Mouse (Mus musculus) kidney, adult 2 months (tissue): ENCODE data around the gene Gm5741. TPM values are rescaled to one million over a fixed set of nuclear protein-coding genes. Genes with fewer than 3 reads are reported as not detected.
A peak's percentile ranks its signal among the peaks of the same experiment; 100 is the strongest.

Source experiments
- DNase-seq: peaks from one replicate; pipeline ENCODE4 v3.0.0; 2021
- H3K27ac ChIP-seq: fragments of 200-500 bp; 2 replicates; pipeline ENCODE4 v1.5.1; 2012; ENCODE audit warnings: low read depth, low read length, control low read depth, inconsistent platforms; ENCODE audit not compliant: insufficient read depth
- H3K27me3 ChIP-seq: fragments of 200-500 bp; replicated peaks from 2 replicates; pipeline ENCODE4 v1.6.1; 2012; ENCODE audit warnings: mild to moderate bottlenecking, moderate library complexity, low read length, inconsistent platforms; ENCODE audit not compliant: control insufficient read depth, insufficient read depth
- H3K36me3 ChIP-seq: fragments of 200-500 bp; 2 replicates; pipeline ENCODE4 v1.6.1; 2012; ENCODE audit warnings: mild to moderate bottlenecking, moderate library complexity, low read length, inconsistent platforms; ENCODE audit not compliant: control insufficient read depth, insufficient read depth
- H3K4me1 ChIP-seq: fragments of 200-500 bp; 2 replicates; pipeline ENCODE4 v1.6.1; 2011; ENCODE audit warnings: low read length; ENCODE audit not compliant: control insufficient read depth, insufficient read depth
- H3K4me3 ChIP-seq: fragments of 200-500 bp; 2 replicates; pipeline ENCODE4 v1.5.1; 2011; ENCODE audit warnings: mild to moderate bottlenecking, low read depth, low read length, control low read depth; ENCODE audit not compliant: insufficient read depth
- CTCF ChIP-seq: fragments of 200-500 bp; conservative IDR thresholded peaks from 2 replicates; pipeline ENCODE4 v1.5.1; 2011; ENCODE audit warnings: low read depth, mild to moderate bottlenecking, control low read depth, low read length, moderate library complexity, mixed read lengths; ENCODE audit not compliant: insufficient read depth, insufficient read length
- POLR2A ChIP-seq: fragments of 200-500 bp; IDR thresholded peaks from one replicate; pipeline ENCODE4 v1.6.1; 2011; ENCODE audit warnings: low read depth, low read length, control low read depth
- WGBS: fragments of 180-500 bp; shearing (Covaris S2); methylation state at CpG from one replicate; pipeline ENCODE4 v1.1.7; 2018; 5-methylcytosine and 5-hydroxymethylcytosine counted together
- polyA plus RNA-seq: library from polyadenylated mRNA; depleted of rRNA; stranded (reverse); fragments of >200 nt; gene quantifications from 2 replicates; pipeline ENCODE4 v1.2.3, GENCODE M21; 2012

Gene Gm5741
- polyA plus RNA-seq, 1 experiment = 0.91 TPM

- peak overlapping the region; percentile 73 for H3K27ac ChIP-seq
- WGBS = under 1% methylated on average over 9 of the region's 9 CpGs
- no peaks in the 10 kb centered on the region for H3K27me3 ChIP-seq
- H3K4me1 ChIP-seq = peaks cover 29% of the 10 kb centered on the region
- peak overlapping the region; percentile 80 for H3K4me3 ChIP-seq
- TF ChIP-seq POLR2A (no peak), CTCF (no peak)
- no peak for DNase-seq
- no peaks in the 10 kb centered on the region for H3K36me3 ChIP-seq
Measured at GRCm38 (mm10) chr8:85036381-85036717, 31.4 kb downstream of the Gm5741 start.

GRCm38 (mm10) chr8:85035728-85036310 is 32.0 kb downstream of the Gm5741 start:
- no peaks in the 10 kb centered on the region for H3K36me3 ChIP-seq
- peak overlapping the region; percentile 73; the same call in 1 of the 2 replicates for H3K27ac ChIP-seq
- no peak for TF ChIP-seq CTCF
- no peak for TF ChIP-seq POLR2A
- peak overlapping the region; percentile 80 for H3K4me3 ChIP-seq
- WGBS = under 1% methylated on average over 15 of the region's 15 CpGs
- no peaks in the 10 kb centered on the region for H3K27me3 ChIP-seq
- H3K4me1 ChIP-seq = peaks cover 30% of the 10 kb centered on the region
- DNase-seq = peak; percentile 48

GRCm38 (mm10) chr8:85035165-85035727 is 32.5 kb downstream of the Gm5741 start:
- Histone ChIP-seq H3K27me3 (no peaks in the 10 kb centered on the region), H3K27ac (peak overlapping the region; percentile 73), H3K4me3 (peak overlapping the region; percentile 80), H3K4me1 (peaks cover 30% of the 10 kb centered on the region), H3K36me3 (no peaks in the 10 kb centered on the region; the same call in 1 of the 2 replicates)
- DNase-seq = no peak
- TF ChIP-seq POLR2A (no peak), CTCF (no peak)
- 6% methylated on average over 12 of the region's 12 CpGs for WGBS

- TF ChIP-seq CTCF (no peak), POLR2A (no peak)
- Histone ChIP-seq H3K27ac (peak overlapping the region; percentile 73), H3K4me3 (peak overlapping the region; percentile 50), H3K4me1 (peaks cover 30% of the 10 kb centered on the region), H3K27me3 (no peaks in the 10 kb centered on the region), H3K36me3 (no peaks in the 10 kb centered on the region; the same call in 1 of the 2 replicates)
- peak; percentile 85 for DNase-seq
- 2% methylated on average over 13 of the region's 13 CpGs for WGBS
Measured at GRCm38 (mm10) chr8:85034764-85035163, 33.0 kb downstream of the Gm5741 start.

GRCm38 (mm10) chr8:85033867-85034266 is 33.9 kb downstream of the Gm5741 start:
- no peak for TF ChIP-seq CTCF
- H3K36me3 ChIP-seq = no peaks in the 10 kb centered on the region; the same call in 1 of the 2 replicates
- 67% methylated on average over 1 of the region's 1 CpGs for WGBS
- no peaks in the 10 kb centered on the region for H3K27me3 ChIP-seq
- H3K4me1 ChIP-seq = peaks cover 34% of the 10 kb centered on the region
- H3K27ac ChIP-seq = 0 out of 2 replicates have a peak overlapping the region, but pooled peaks have one; percentile 14
- peak; percentile 51 for DNase-seq
- no peak overlapping the region for H3K4me3 ChIP-seq

GRCm38 (mm10) chr8:85032622-85033311 is 35.0 kb downstream of the Gm5741 start:
- Histone ChIP-seq H3K4me3 (no peak overlapping the region), H3K36me3 (no peaks in the 10 kb centered on the region; the same call in 1 of the 2 replicates), H3K27me3 (no peaks in the 10 kb centered on the region), H3K27ac (peak overlapping the region; percentile 86), H3K4me1 (peaks cover 37% of the 10 kb centered on the region)
- peak; percentile 83 for DNase-seq
- no peak for TF ChIP-seq POLR2A
- no peak for TF ChIP-seq CTCF
- 30% methylated on average over 4 of the region's 4 CpGs for WGBS

GRCm38 (mm10) chr8:85029271-85029670 is 38.5 kb downstream of the Gm5741 start:
- TF ChIP-seq POLR2A (no peak), CTCF (no peak)
- H3K36me3 ChIP-seq = no peaks in the 10 kb centered on the region; the same call in 1 of the 2 replicates
- H3K27ac ChIP-seq = no peak overlapping the region
- DNase-seq = no peak
- no peak overlapping the region for H3K4me3 ChIP-seq
- 73% methylated on average over 14 of the region's 14 CpGs for WGBS
- H3K4me1 ChIP-seq = peaks cover 39% of the 10 kb centered on the region
- no peaks in the 10 kb centered on the region for H3K27me3 ChIP-seq
